Mouse (Mus musculus): ENCODE measurements around the gene Atp2b1.

- TF ChIP-seq CHD2 (IDR thresholded peaks at IDR 0.05; ENCODE audit: low read depth, low read length) (no peak), ZC3H11A (IDR thresholded peaks at IDR 0.05; ENCODE audit: borderline replicate concordance, low read depth, low read length) (no peak), ZNF384 (IDR thresholded peaks at IDR 0.05; ENCODE audit: low read depth, low read length) (no peak), HCFC1 (IDR thresholded peaks at IDR 0.05; ENCODE audit: borderline replicate concordance, insufficient read depth, low read length) (no peak), MAFK (IDR thresholded peaks at IDR 0.05; ENCODE audit: insufficient read depth, low read depth, low read length) (peak; percentile 51; the same call in 1 of the 2 replicates)
Observed at GRCm38 (mm10) chr10:98943894-98944293, 29.7 kb downstream of the Atp2b1 start.

All from ES-E14 (cell line).